Mouse (Mus musculus) layer of hippocampus, adult 8-10 months (tissue): ENCODE measurements at regions not wholly inside any gene's neighbourhood (a gene's known extent, or its start where the extent isn't known, plus 50 kb on each side); places are given as distances from the start of the nearest gene placed in this dataset.

Experiments
- DNase-seq, 2 experiments: peaks; one replicate each; pipeline ENCODE4 v3.0.0; 2022; ENCODE audit warnings: low spot score in 2 of 2

DNA sequence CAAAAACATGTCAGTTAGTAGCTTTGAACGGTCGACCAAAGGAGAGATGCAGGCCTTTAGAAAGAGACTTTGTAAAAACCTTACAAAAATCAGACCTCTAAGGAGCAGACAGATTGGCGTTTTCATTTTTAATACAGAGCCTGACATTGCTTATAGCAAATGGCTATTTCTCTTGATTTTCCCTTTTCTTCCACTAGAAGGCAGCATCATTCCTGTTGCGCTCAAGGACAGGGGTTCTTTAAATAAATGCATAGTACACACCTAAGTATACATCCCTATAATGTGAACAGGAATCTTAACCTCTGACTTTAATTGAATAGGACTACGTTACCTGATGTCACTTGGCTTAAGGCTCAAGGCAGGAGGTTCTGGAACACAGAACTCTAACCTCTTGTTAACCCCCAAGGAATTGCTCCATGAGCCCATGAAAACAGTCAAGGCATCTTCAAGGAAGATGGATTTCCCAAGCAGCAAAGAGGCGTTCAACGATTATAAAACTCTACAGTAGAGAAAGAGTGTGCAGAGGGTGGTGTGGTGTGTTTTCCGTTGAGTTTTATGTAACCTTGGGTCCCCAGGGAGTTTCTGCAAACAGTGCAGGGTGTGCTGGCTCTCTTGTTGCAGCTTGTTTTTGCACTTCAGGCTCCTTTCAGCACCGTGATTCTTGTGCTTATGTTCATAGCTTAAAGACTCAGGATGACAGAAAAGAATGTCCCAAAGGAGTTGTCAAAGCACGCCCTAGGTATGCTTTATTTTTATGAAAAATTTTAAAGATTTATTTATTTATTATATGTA is 124.1 kb upstream of the Zfp648 start:
- no peak for DNase-seq

DNA sequence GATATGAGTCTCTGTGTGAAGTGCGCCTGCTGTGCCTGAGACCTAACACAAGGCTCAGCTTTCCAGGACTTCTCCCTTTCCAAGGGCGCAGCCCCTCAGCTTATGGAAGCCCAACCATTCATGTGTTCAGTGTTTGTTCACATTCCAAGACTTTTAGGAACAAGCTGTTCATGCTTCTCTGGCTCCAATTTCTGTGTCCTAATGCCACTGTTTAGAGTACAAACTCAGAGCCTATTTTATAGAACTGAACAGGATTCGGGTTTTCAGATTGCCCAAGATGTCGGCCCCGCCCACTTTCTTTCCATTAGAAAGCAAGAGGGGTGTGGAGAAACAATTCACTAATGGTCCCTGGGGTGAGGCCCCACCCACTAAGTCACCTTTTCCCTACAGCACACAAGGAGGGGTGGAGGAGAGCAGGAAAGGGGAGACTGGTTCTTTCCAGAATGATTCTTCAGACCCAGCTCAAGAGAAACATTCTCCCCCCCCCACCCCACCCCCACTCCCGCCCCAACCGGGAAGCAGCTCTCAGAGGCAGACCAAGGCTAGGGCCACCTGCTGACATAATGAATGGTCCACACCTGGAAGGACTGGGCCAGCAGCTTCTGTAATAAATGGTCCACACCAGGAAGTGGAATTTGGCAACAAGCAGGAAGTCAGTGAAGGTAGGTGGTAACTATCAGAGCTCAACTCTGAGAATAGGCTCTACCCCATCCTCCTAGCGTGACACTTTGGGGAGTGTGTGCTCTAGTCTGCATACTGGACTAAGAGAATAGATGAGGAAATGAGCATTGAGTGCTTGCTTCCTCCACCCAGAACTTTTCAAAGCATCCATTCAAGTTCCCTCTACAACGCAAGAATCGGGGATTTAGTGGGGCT is 120.2 kb upstream of the Zfp648 start:
- no peak for DNase-seq

DNA sequence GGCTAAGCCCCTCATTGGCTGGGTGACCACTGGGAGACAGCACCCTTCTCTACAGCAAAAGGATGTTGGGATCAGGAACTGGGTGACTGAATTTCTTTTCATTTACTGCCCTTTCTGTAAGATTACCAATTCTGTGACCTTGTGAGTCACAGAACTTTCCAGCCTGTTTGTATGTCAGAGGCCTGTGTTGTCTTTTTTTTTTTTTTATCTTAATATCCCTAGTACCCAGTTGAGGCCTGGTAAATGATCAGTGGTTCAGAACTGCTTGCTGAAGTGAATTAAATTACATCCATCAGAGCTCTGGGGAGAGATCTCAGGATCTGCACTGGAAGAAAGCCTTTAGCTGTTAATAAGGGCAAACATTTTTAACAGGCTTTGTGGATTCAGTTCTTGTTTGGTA is 114.8 kb upstream of the Zfp648 start:
- DNase-seq: no peak

DNA sequence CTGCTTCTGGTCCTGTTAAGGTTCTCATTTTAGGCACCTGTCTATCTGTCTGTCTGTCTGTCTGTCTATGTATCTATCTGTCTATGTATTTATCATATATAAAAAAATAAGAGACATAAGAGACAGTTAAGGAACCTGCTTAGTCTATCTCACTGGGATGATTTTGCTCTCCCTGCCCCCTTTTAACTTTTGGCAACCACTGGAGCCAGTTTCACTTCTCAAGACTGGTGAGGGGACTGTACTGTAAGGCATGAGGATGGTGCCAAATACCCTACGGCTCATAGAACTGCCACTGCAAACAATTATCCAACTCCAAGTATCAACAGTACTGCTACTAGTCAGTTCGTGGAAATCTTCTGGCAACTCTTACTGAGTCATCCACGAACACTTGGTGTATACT is 111.2 kb upstream of the Zfp648 start:
- DNase-seq: no peak

DNA sequence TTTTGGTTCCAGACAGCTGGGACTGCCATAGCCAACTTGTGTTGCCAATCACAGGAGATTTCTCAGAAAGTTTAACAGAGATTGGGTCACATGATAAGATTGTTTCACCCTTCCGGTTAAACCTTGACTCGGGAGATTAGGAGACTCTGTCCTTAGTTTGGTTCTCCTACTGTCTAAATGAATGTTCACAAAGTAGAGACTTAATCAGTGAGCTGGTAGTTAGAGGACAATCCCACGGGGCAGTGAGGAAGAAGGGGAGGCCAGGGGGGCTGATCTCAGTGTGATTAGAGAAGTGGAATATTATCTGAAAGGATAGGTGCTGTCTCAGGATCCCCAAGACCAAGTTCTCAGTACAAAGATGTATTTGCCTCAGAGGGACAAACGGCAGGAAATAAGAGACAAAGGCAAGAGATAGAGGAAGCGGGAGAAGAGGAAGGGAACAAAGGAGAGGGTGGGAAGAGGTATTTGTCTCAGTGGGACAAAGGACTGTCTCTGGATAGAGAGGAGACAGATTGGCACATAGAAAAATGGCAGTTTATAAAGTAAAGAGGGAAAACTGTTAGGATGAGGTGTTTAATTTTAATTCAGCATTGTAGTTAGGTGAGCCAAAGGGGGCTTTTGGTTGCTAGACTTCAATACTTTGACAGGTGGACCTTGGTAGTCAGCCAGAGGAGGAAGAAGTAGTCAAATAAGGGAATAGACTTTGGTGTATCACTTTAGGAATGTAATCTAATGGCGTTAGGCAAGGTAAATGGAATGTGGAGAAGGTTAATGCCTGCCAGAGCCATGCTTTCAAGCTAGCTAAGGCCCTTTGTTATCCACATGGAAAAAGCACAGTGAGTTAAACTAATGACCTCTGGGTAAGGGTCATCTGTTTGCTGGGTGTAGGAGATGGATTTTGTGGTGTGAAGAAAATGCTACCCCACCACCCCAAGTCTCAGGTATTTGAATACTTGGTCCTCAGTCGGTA is 110.2 kb upstream of the Zfp648 start:
- DNase-seq: no peak

DNA sequence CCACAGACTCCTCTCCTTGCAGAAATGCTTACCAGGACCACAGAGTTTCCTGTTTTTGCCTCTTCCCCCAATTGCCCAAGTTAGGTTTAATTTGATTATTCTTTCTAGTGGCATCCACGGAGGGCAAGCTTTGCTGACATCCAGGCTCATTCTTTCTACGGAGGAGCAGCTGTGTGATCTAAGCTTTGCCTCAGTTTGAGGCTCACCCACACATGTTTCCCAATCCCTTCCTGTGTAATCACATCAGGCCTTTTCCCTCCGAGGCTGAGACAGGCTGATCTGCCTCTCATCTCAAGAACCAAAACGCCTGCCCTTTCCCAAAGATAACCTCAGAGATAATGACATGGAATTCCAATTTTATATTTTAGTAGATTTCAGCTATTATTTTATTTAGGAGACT is 107.4 kb upstream of the Zfp648 start:
- DNase-seq: no peak

DNA sequence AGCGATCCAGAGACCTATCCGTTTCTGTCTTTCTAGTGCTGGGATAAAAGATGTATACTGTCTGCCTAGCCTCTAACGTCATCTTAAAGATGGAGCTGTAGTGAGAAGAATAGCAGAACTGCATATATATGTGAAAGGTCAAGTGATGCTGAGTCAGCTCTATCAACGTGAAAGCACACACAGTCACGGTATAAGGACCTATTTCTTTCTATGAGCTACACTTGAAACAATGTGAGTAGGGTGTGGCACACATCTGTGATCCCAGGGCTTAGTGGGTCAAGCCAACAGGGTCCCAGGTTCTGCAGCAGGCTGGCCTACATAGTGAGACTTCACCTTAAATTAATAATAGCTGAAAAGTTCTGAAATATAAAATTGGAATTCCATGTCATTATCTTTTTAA is 106.6 kb upstream of the Zfp648 start:
- DNase-seq: no peak

DNA sequence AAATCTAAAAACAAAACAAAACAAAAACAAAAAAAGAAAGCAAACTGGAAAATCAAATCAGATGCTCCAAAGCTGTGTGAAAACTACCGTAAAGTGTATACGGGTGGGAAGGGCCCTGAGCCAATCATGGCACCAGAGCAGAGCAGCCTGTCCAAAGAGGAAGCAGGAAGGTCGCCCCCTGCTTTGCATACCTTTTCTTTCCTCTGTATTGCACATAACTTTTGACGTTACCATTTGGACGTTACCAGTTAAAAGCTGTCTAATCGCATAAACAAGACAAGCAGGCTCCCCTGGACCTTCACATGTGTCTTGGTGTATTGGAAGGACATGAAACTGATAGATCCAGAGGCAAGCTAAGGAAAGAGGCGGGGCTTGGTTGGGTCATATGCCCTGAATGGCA is 104.9 kb upstream of the Zfp648 start:
- DNase-seq: no peak

DNA sequence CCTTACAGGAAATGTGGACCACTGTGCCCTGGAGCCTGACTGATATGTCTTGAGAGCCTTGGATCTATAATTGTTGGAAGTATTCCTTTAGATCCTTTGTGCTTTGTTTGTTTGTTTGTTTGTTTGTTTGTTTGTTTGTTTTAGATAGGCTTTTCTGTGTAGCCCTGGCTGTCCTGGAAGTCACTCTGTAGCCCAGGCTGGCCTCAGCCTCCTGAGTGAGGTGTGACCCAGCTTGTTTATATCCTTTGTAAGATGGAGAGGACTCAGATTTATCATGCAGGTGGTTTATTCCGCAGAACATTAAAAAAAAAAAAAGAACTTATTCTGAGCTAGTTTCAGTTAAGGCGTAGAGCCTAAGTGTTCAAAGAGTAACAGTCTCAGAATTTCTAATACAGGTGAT is 104.1 kb upstream of the Zfp648 start:
- no peak for DNase-seq

DNA sequence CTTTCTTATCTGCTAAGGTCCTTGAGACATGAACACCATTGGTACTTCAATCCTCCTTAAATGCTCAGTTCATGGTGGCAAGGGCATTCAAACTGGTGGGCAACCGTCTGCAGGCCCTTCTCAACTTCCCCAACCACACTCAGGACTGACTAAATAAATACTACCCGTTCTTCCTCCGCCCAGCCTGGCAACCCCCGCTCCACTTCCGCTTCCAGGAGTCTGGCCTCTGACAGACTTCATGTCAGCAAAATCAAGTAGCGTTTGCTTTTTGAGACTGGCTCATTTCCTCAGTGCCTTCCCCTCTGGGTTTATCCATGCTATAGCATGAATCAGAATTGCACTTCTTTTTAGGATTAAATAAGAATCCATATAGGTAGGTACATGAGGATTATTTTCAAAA is 103.3 kb upstream of the Zfp648 start:
- DNase-seq: no peak

DNA sequence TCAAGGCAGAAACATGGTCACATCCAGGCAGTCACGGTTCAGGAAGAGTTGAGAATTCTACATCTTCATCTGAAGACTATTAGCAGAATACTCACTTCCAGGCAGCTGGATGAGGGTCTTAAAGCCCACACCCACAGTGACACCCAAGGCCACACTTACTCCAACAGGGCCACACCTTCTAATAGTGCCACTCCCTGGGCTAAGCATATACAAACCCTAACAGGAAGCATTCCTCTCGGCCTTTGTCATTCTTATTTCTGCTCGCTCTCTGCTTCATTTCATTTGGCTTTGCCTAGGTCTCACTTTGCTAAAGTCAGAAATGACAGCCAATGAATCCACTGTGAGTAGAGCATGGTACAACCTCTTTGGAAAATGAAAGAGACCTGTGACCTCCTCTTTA is 100.4 kb upstream of the Zfp648 start:
- no peak for DNase-seq

DNA sequence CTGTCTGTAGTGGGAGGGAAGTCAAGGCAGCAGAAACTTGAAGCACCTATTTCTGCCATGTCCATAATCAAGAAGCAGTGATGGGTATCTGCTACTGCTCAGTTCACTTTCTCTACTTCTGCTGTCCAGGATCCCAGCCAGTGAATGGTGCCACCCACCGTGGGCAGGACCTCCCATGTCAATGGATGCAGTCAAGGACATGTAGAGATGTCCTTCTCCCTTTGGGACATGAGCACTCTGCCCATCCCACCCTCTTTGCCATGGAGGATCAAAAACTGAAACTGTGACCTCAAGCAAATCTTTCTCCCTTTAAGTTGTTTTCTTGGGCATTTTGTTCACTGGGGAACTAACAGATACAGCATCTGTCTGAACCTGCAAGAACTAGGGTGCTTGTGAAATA is 99.6 kb upstream of the Zfp648 start:
- no peak for DNase-seq

DNA sequence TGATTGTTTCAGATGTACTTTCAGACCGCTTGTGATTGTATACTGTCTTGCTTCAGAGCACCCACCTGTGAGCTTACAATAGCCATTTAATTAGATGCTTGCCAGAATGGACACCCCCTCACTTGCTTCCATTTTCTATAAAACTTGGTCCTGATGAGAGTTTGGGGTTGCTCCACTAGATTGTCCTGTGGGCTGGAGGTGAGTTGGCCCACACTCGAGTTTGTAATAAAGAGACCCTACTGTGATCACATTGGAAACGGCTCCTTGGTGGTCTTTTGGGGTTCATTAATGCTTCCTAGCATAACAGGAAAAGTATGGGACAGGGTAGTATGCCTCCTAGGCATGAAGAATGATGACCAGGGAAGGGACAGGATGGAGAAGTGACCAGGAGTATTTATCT is 98.8 kb upstream of the Zfp648 start:
- DNase-seq: no peak

DNA sequence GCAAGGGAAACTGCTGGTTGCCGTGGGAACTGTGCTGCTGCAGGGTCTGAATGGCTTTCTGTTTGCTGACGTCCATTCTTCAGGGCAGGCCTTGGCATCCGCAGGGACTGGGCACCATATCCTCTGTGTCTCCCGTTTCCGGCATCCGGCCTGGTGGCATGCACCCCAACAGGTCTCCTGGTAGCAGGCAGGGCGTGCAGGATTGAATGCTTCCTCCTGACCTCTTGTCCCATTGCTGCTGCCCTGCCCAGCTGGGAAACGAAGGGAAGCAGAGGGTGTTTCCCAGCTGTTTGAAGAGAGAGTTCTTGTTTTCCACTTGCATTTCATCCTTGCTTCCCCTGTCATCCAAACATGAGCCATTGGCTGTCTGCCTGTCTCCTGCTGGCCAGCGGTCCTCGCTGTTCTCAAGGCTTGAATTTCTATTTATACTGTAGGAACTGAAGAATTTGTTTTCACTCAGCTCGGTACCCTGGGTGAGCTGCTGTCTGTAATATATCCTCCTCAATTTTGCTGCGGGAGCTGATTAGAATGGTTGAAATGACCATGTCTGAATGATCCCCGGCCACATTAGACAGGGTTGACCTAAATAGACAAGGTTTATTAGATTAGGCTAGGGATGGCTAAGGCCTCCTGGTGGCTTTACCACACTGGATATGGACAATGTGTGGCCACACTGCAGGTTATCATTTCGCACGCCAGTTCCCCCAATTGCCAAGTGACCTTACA is 98.0 kb upstream of the Zfp648 start:
- DNase-seq: peak; percentile 88 to 91

DNA sequence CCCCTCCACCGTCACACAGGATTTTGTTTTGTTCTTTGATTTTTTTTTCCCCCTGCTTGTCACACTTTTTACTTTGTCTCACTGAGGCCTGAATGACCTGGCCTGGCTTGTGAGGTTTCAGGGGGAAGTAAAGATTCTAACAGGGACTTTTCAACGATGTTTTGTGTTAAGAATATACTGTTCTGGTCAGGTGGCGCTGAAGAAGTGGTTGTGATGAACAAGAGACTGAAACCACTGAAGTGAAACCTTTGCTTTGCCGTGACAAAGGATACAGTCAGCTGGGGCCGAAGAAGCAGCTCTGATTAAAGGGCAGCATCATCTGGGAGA is 97.4 kb upstream of the Zfp648 start:
- no peak for DNase-seq

DNA sequence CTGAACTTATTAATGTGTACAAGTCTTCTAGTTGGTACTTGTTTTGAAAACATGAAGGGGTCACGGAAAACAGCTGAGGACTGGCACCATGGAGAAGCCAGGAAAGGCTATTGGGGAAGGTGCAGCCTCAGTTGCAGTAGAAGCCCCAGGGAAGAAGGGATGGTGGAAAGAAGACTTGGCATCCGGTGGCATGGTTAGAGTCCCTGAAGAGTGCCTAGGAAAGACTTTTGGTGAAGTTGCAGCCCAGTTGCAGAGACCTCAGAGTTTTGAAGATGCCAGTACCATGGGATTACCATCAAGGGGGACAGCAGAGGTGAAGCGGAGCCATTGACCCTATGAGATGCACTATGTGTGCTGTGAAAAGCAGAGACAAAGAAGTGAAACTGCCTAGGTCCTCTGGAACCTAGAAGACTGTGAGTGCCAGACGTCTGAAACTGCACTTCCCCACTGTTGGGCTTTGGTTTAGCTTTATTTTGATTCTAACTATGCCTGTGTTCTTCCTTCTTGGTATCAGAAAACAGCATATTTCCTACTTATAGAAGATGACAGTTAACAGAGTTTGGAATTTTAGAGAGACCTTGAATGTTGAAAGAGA is 96.9 kb upstream of the Zfp648 start:
- no peak for DNase-seq

DNA sequence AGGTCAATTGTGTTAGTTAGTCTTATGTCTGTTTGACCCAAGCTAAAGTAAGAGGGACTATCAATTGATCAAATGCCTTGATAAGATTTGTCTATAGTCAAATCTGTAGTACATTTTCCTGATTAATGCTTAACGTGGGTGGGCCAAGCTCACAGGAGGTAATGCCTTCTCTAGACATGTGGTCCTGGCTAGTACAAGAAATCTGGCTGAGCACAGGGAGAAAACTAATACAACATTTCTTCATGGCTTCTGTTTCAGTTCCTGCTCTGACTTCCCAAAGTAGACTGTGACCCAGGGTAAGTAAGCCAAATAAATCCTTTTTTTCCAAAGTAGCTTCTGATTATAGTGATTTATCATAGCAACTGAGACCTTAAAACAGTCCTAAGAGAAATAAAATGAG is 96.2 kb upstream of the Zfp648 start:
- no peak for DNase-seq

DNA sequence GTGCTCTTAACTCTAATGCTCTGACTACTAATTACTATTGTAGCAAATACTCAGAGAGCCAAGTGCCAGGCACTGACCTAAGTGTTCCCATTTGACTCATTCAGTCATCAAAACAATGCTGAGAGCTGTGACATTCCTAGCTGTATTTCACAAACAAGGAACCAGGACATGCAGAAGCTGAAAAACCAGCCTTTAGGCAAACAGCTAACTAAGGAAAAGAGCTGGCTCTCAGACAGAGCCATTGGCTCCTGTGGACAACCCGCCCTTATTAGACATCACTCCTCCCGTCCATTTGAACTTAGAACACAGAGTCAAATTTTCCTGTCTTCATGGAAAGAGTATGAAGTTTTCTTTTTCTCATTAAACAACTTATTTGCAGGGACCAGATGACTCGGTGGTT is 88.5 kb upstream of the Zfp648 start:
- DNase-seq: no peak

DNA sequence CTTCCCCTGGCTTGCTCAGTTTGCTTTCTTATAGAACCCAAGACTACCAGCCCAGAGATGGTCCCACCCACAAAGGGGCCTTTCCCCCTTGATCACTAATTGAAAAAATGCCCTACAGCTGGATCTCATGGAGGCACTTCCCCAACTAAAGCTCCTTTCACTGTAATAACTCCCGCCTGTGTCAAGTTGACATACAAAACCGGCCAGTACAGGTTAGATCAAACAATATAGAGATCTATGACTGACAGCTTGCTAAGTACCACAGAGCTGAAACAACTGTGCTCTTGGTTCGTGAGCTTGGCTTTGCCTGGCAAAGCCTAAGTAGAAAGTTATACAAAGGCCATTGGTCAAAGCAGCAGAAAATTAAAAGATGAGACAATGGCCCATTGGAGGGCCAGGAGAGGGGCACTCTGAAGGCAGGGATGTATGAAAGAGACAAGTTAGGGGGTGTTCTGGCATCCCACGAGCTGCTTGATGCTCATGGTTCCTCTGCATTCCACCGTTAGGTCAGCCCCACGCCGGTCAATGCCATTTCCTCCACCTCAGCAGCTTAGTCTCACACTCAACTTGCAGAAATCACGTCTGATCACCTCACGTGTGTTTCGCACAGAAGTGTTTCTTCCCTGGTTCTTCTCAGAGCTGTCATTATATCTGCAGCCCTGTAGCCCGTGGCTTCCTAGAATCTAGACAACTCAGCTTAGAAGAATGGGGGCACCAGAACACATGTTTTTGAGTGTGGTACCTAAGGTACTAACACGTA is 87.5 kb upstream of the Zfp648 start:
- DNase-seq: no peak

DNA sequence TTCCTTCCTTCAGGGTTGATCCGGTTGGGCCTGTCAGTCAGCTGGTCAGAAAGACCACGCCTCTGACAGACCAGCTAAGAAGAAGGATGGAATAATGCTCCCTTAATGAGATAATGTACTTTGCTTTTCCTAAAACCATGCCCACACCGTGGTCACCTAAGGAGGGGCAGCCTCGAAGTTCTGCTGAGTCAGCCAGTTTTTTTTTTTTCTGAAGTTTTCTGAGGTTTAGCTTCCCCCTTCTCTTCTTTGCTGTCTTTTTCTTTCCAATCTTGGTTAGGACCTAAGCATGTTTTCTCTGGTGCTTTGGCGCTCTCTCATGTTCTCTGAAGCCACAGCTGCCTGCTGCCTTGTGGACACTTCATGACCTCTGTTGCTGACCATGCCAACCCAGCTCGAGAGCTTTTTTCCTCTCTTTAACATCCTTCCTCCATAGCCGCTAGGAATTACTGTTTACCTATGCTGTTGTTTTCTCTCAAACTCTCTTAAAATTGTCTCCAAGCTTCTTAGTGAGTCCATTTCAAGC is 84.7 kb upstream of the Zfp648 start:
- DNase-seq: no peak
